Comparison of ENCODE assay signal across 26 mouse cellular contexts in genomic region chr11:112045353-112045752, GRCm38 (mm10).
A peak's percentile ranks its signal among the peaks of the same experiment; 100 is the strongest.
DNase-seq lines count a peak whose midpoint lies in the region; ATAC-seq and TF ChIP-seq lines count a peak whose summit lies in the region.
"Had no signal": no experiment of that assay in that cellular context is flagged by ENCODE, and none has a peak within 500 bp of the region (broad histone marks: within the 10 kb centered on the region; RNA-seq: fewer than 3 reads in every experiment).

No protein-coding gene starts in this region.

- DNase-seq in limb, embryonic 10.5 days (ENCODE audit: low spot score) = no peak
- no peak for DNase-seq in liver, embryonic 14.5 days (ENCODE audit: low read depth in 3 of 3, low spot score in 3 of 3)
- no peak for DNase-seq in kidney, adult 11 months
- DNase-seq in thymus, adult 2 months = no peak
- no peak for DNase-seq in spleen, postnatal 4 days (ENCODE audit: low spot score in 2 of 2)
- DNase-seq: adrenal gland, adult 2 months; adrenal gland, postnatal 14 days; cerebellum, adult 11 months; cerebellum, adult 2 months; cerebellum, adult 9-11 months; cerebellum, postnatal 25 days; forebrain, postnatal 0 days; gastrocnemius, adult 2 months; gastrocnemius, postnatal 14 days; heart, adult 18-20 months; heart, postnatal 10 days; heart, postnatal 36 days had no signal

- no peak for TF ChIP-seq CTCF in liver, embryonic 14.5 days (IDR thresholded peaks at IDR 0.05; ENCODE audit: low read depth)
- TF ChIP-seq CTCF in thymus, adult 2 months (IDR thresholded peaks at IDR 0.05; ENCODE audit: borderline replicate concordance, control insufficient read depth, extremely low read depth, insufficient read depth, low read length, poor library complexity) = no peak

- 0 out of 2 replicates have a peak, but pooled peaks have one; percentile 18 for TF ChIP-seq EP300 in liver, embryonic 14.5 days (IDR thresholded peaks at IDR 0.05; ENCODE audit: low read depth)

- ATAC-seq in limb, embryonic 12.5 days (ENCODE audit: insufficient number of reproducible peaks, insufficient read depth, low FRiP score, low TSS enrichment, low read depth) = no peak
- peak; percentile 43; the same call in 1 of the 2 replicates for ATAC-seq in liver, embryonic 14.5 days (ENCODE audit: insufficient read depth)
- ATAC-seq: CD4-positive, CD25-positive, alpha-beta regulatory T cell, adult 4 months; forebrain, embryonic 14.5 days; forebrain, postnatal 0 days had no signal

- no peak overlapping the region for H3K4me2 ChIP-seq in limb, embryonic 12.5 days
- no peak overlapping the region for H3K4me2 ChIP-seq in liver, embryonic 14.5 days (ENCODE audit: low read depth)
- H3K4me2 ChIP-seq: embryonic facial prominence, embryonic 12.5 days; embryonic facial prominence, embryonic 15.5 days; heart, embryonic 12.5 days; heart, embryonic 15.5 days; hindbrain, embryonic 13.5 days had no signal

- no peak overlapping the region for H3K4me3 ChIP-seq in limb, embryonic 10.5 days
- no peak overlapping the region for H3K4me3 ChIP-seq in limb, embryonic 12.5 days (replicated peaks)
- H3K4me3 ChIP-seq in liver, embryonic 14.5 days (ENCODE audit: insufficient read depth in 1 of 2, low read depth in 2 of 2, low read length in 2 of 2) = no peak overlapping the region
- H3K4me3 ChIP-seq in thymus, adult 2 months (ENCODE audit: control insufficient read depth, insufficient read depth, low read length) = no peak overlapping the region
- H3K4me3 ChIP-seq: embryonic facial prominence, embryonic 12.5 days; embryonic facial prominence, embryonic 15.5 days; gastrocnemius, adult 2 months; heart, embryonic 12.5 days; heart, embryonic 15.5 days; hindbrain, embryonic 10.5 days; hindbrain, embryonic 13.5 days had no signal

- no peaks in the 10 kb centered on the region for H3K36me3 ChIP-seq in limb, embryonic 10.5 days
- no peaks in the 10 kb centered on the region for H3K36me3 ChIP-seq in limb, embryonic 12.5 days
- H3K36me3 ChIP-seq in liver, embryonic 14.5 days (replicated peaks; ENCODE audit: control insufficient read depth, insufficient read depth, low read depth) = no peaks in the 10 kb centered on the region
- no peaks in the 10 kb centered on the region for H3K36me3 ChIP-seq in thymus, adult 2 months (ENCODE audit: control insufficient read depth, insufficient read depth, low read length)
- H3K36me3 ChIP-seq: embryonic facial prominence, embryonic 12.5 days; embryonic facial prominence, embryonic 15.5 days; heart, embryonic 12.5 days; heart, embryonic 15.5 days; hindbrain, embryonic 10.5 days; hindbrain, embryonic 13.5 days had no signal

- 92% methylated on average over 2 of the region's 2 CpGs for WGBS in limb, embryonic 10.5 days
- 87% methylated on average over 2 of the region's 2 CpGs for WGBS in limb, embryonic 12.5 days
- 50% methylated on average over 2 of the region's 2 CpGs for WGBS in liver, embryonic 14.5 days (ENCODE audit: insufficient replicate concordance)
- WGBS in thymus, adult 2 months = 97% methylated on average over 2 of the region's 2 CpGs

- peak overlapping the region; percentile 62; the same call in 1 of the 2 replicates for H3K27ac ChIP-seq in limb, embryonic 10.5 days
- peak overlapping the region; percentile 82 for H3K27ac ChIP-seq in limb, embryonic 12.5 days
- H3K27ac ChIP-seq in liver, embryonic 14.5 days = no peak overlapping the region
- no peak overlapping the region for H3K27ac ChIP-seq in thymus, adult 2 months (ENCODE audit: control insufficient read depth, insufficient read depth, low read length)
- H3K27ac ChIP-seq: embryonic facial prominence, embryonic 12.5 days; embryonic facial prominence, embryonic 15.5 days; gastrocnemius, adult 2 months; heart, embryonic 15.5 days; hindbrain, embryonic 10.5 days; hindbrain, embryonic 13.5 days had no signal

- no peak for TF ChIP-seq POLR2A in thymus, adult 2 months (IDR thresholded peaks at IDR 0.05; ENCODE audit: control insufficient read depth, extremely low read depth, insufficient read depth, low read length, poor library complexity)

- no peaks in the 10 kb centered on the region for H3K27me3 ChIP-seq in limb, embryonic 10.5 days (ENCODE audit: low read depth, poor library complexity, severe bottlenecking)
- H3K27me3 ChIP-seq in limb, embryonic 12.5 days = no peaks in the 10 kb centered on the region
- no peaks in the 10 kb centered on the region for H3K27me3 ChIP-seq in liver, embryonic 14.5 days (ENCODE audit: control insufficient read depth, insufficient read depth, low read length)
- H3K27me3 ChIP-seq in thymus, adult 2 months (ENCODE audit: control insufficient read depth, insufficient read depth, low read length) = no peaks in the 10 kb centered on the region
- H3K27me3 ChIP-seq: embryonic facial prominence, embryonic 12.5 days; embryonic facial prominence, embryonic 15.5 days; heart, embryonic 12.5 days; heart, embryonic 15.5 days; hindbrain, embryonic 13.5 days had no signal

- no peaks in the 10 kb centered on the region for H3K9me3 ChIP-seq in limb, embryonic 10.5 days (replicated peaks)
- no peaks in the 10 kb centered on the region for H3K9me3 ChIP-seq in limb, embryonic 12.5 days
- no peaks in the 10 kb centered on the region for H3K9me3 ChIP-seq in liver, embryonic 14.5 days (ENCODE audit: control insufficient read depth, low read length)
- H3K9me3 ChIP-seq: embryonic facial prominence, embryonic 12.5 days; embryonic facial prominence, embryonic 15.5 days; heart, embryonic 12.5 days; heart, embryonic 15.5 days; hindbrain, embryonic 10.5 days; hindbrain, embryonic 13.5 days had no signal

- H3K9ac ChIP-seq in limb, embryonic 12.5 days (replicated peaks) = no peak overlapping the region
- H3K9ac ChIP-seq in liver, embryonic 14.5 days (replicated peaks) = no peak overlapping the region
- H3K9ac ChIP-seq: embryonic facial prominence, embryonic 12.5 days; embryonic facial prominence, embryonic 15.5 days; forebrain, postnatal 0 days; heart, embryonic 12.5 days; heart, embryonic 15.5 days; hindbrain, embryonic 13.5 days had no signal

- peaks cover 16% of the 10 kb centered on the region; the same call in 1 of the 2 replicates for H3K4me1 ChIP-seq in limb, embryonic 10.5 days
- H3K4me1 ChIP-seq in limb, embryonic 12.5 days (replicated peaks) = peaks cover 10% of the 10 kb centered on the region; the same call in 1 of the 2 replicates
- H3K4me1 ChIP-seq in liver, embryonic 14.5 days (replicated peaks; ENCODE audit: control insufficient read depth in 2 of 2, insufficient read depth in 2 of 2, low read length in 1 of 2) = no peaks in the 10 kb centered on the region; a peak in 2 of 4 replicates
- no peaks in the 10 kb centered on the region for H3K4me1 ChIP-seq in thymus, adult 2 months (replicated peaks; ENCODE audit: control insufficient read depth, insufficient read depth, low read length)
- H3K4me1 ChIP-seq: embryonic facial prominence, embryonic 12.5 days; embryonic facial prominence, embryonic 15.5 days; heart, embryonic 12.5 days; heart, embryonic 15.5 days; hindbrain, embryonic 13.5 days had no signal

Comparison
In these comparisons a context has a peak if more than half of its experiments do, and no peak if none do; other contexts are left out.
1. H3K27ac ChIP-seq: peak in limb, embryonic 10.5 days (single experiment) and limb, embryonic 12.5 days (single experiment); none in liver, embryonic 14.5 days (single experiment) and thymus, adult 2 months (single experiment).